Mouse (Mus musculus): ENCODE results near the gene Tenm4. TPM values are rescaled to one million over a fixed set of nuclear protein-coding genes. Genes with fewer than 3 reads are reported as not detected.

Gene Tenm4
- polyA plus RNA-seq, 1 experiment from 2014 or later = 28.1 TPM

GRCm38 (mm10) chr7:96209783-96210524, 38.9 kb downstream of the Tenm4 start:
- WGBS = under 1% methylated on average over 55 of the region's 75 CpGs
- H3K4me3 ChIP-seq (ENCODE audit: low read depth, low read length) = peak overlapping the region; percentile 61
- no peaks in the 10 kb centered on the region for H3K36me3 ChIP-seq (replicated peaks; ENCODE audit: control insufficient read depth, insufficient read depth, low read depth, low read length)
- H3K4me1 ChIP-seq (ENCODE audit: control insufficient read depth, insufficient read depth, low read length) = no peaks in the 10 kb centered on the region
- ATAC-seq (replicated peaks; ENCODE audit: insufficient number of reproducible peaks, low FRiP score, low TSS enrichment, low read depth) (peak; percentile 60), DNase-seq (ENCODE audit: low spot score) (peak; percentile 76)
- H3K9ac ChIP-seq (replicated peaks; ENCODE audit: low read length) = peak overlapping the region; percentile 87
- peak overlapping the region; percentile 62 for H3K27ac ChIP-seq (replicated peaks; ENCODE audit: low read depth, low read length)
- H3K9me3 ChIP-seq (replicated peaks; ENCODE audit: control insufficient read depth, low read length) = no peaks in the 10 kb centered on the region
- H3K27me3 ChIP-seq (ENCODE audit: control insufficient read depth, insufficient read depth, low read length) = no peaks in the 10 kb centered on the region
- peak overlapping the region; percentile 91 for H3K4me2 ChIP-seq (ENCODE audit: low read depth, low read length)

- Histone ChIP-seq H3K9me3 (replicated peaks; ENCODE audit: control insufficient read depth, low read length) (no peaks in the 10 kb centered on the region), H3K36me3 (replicated peaks; ENCODE audit: control insufficient read depth, insufficient read depth, low read depth, low read length) (no peaks in the 10 kb centered on the region), H3K9ac (replicated peaks; ENCODE audit: low read length) (peak overlapping the region; percentile 87), H3K4me3 (ENCODE audit: low read depth, low read length) (peak overlapping the region; percentile 61), H3K4me1 (ENCODE audit: control insufficient read depth, insufficient read depth, low read length) (no peaks in the 10 kb centered on the region), H3K4me2 (ENCODE audit: low read depth, low read length) (peak overlapping the region; percentile 91), H3K27me3 (ENCODE audit: control insufficient read depth, insufficient read depth, low read length) (no peaks in the 10 kb centered on the region), H3K27ac (replicated peaks; ENCODE audit: low read depth, low read length) (peak overlapping the region; percentile 62)
- WGBS = under 1% methylated on average over 62 of the region's 62 CpGs
- peak; percentile 80 for DNase-seq (ENCODE audit: low spot score)
- peak; percentile 50 for ATAC-seq (replicated peaks; ENCODE audit: insufficient number of reproducible peaks, low FRiP score, low TSS enrichment, low read depth)
Measured at GRCm38 (mm10) chr7:96210525-96211369, 39.7 kb downstream of the Tenm4 start.

- Histone ChIP-seq H3K27me3 (ENCODE audit: control insufficient read depth, insufficient read depth, low read length) (no peaks in the 10 kb centered on the region), H3K36me3 (replicated peaks; ENCODE audit: control insufficient read depth, insufficient read depth, low read depth, low read length) (no peaks in the 10 kb centered on the region), H3K9me3 (replicated peaks; ENCODE audit: control insufficient read depth, low read length) (no peaks in the 10 kb centered on the region), H3K27ac (replicated peaks; ENCODE audit: low read depth, low read length) (no peak overlapping the region), H3K4me2 (ENCODE audit: low read depth, low read length) (peak overlapping the region; percentile 91), H3K4me1 (ENCODE audit: control insufficient read depth, insufficient read depth, low read length) (no peaks in the 10 kb centered on the region), H3K9ac (replicated peaks; ENCODE audit: low read length) (peak overlapping the region; percentile 87), H3K4me3 (ENCODE audit: low read depth, low read length) (peak overlapping the region; percentile 61)
- under 1% methylated on average over 17 of the region's 17 CpGs for WGBS
- DNase-seq (ENCODE audit: low spot score) = no peak
- no peak for ATAC-seq (replicated peaks; ENCODE audit: insufficient number of reproducible peaks, low FRiP score, low TSS enrichment, low read depth)
Measured at GRCm38 (mm10) chr7:96211618-96212021, 40.6 kb downstream of the Tenm4 start.

GRCm38 (mm10) chr7:96212224-96212591, 41.2 kb downstream of the Tenm4 start:
- ATAC-seq (replicated peaks; ENCODE audit: insufficient number of reproducible peaks, low FRiP score, low TSS enrichment, low read depth) = no peak
- Histone ChIP-seq H3K9me3 (replicated peaks; ENCODE audit: control insufficient read depth, low read length) (no peaks in the 10 kb centered on the region), H3K27ac (replicated peaks; ENCODE audit: low read depth, low read length) (peak overlapping the region; percentile 87; the same call in 1 of the 2 replicates), H3K4me3 (ENCODE audit: low read depth, low read length) (peak overlapping the region; percentile 61), H3K27me3 (ENCODE audit: control insufficient read depth, insufficient read depth, low read length) (no peaks in the 10 kb centered on the region), H3K4me2 (ENCODE audit: low read depth, low read length) (peak overlapping the region; percentile 91), H3K4me1 (ENCODE audit: control insufficient read depth, insufficient read depth, low read length) (no peaks in the 10 kb centered on the region), H3K36me3 (replicated peaks; ENCODE audit: control insufficient read depth, insufficient read depth, low read depth, low read length) (no peaks in the 10 kb centered on the region), H3K9ac (replicated peaks; ENCODE audit: low read length) (peak overlapping the region; percentile 87)
- no peak for DNase-seq (ENCODE audit: low spot score)
- WGBS = under 1% methylated on average over 9 of the region's 9 CpGs

DNA sequence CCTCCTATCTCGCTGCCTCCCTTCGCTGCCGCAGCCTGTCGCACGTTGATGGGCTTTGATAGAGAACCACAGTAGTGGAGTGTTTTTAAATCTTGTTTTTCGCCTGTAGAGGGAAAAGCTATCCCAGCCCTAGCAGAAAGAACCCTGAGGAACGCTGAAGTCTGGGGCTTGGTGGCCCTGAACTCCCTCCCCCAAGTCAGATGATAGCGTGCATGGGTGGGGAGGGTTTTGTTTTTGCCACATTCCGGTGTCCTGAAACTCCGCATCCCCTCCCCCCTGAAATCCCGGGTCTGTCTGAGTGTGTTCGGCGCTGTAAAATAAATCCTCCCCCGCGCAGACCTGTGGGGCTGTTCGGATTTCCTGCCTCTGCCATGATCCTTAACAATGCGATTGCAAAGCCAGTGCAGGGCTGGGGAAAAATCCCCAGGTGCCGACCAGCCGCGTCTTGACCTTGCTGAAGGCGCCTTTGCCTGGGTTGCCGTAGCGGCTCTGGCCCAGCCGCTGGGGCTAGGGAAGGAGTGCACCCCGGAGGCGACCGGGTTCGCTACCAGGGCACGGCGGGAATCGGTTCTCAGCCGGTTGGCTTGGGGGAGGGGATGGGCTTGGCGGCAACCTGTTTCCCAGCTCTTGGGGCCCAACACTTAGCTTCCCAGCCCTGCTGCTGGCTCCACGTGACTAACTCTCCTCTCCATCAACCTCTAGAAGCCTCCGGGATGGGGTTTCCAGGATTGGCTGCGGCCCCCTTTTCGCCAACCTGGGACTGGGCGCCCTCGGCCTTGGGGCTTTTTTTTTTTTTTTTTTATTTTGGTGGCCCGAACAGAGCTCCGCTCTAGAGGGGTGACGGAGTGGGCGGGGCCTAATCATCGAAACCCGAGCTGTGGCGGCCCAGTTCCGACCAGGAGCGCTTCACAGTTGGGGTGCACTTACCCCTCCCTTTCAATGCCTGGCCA, 41.8 kb downstream of the Tenm4 start:
- ATAC-seq (replicated peaks; ENCODE audit: insufficient number of reproducible peaks, low FRiP score, low TSS enrichment, low read depth) = peak; percentile 45
- no peaks in the 10 kb centered on the region for H3K4me1 ChIP-seq (ENCODE audit: control insufficient read depth, insufficient read depth, low read length)
- peak overlapping the region; percentile 87 for H3K9ac ChIP-seq (replicated peaks; ENCODE audit: low read length)
- WGBS = 0% methylated on average over 48 of the region's 48 CpGs
- no peaks in the 10 kb centered on the region for H3K36me3 ChIP-seq (replicated peaks; ENCODE audit: control insufficient read depth, insufficient read depth, low read depth, low read length)
- DNase-seq (ENCODE audit: low spot score) = peak; percentile 79
- H3K27me3 ChIP-seq (ENCODE audit: control insufficient read depth, insufficient read depth, low read length) = no peaks in the 10 kb centered on the region
- H3K9me3 ChIP-seq (replicated peaks; ENCODE audit: control insufficient read depth, low read length) = no peaks in the 10 kb centered on the region
- peak overlapping the region; percentile 87 for H3K27ac ChIP-seq (replicated peaks; ENCODE audit: low read depth, low read length)
- peak overlapping the region; percentile 61 for H3K4me3 ChIP-seq (ENCODE audit: low read depth, low read length)
- H3K4me2 ChIP-seq (ENCODE audit: low read depth, low read length) = peak overlapping the region; percentile 91

DNA sequence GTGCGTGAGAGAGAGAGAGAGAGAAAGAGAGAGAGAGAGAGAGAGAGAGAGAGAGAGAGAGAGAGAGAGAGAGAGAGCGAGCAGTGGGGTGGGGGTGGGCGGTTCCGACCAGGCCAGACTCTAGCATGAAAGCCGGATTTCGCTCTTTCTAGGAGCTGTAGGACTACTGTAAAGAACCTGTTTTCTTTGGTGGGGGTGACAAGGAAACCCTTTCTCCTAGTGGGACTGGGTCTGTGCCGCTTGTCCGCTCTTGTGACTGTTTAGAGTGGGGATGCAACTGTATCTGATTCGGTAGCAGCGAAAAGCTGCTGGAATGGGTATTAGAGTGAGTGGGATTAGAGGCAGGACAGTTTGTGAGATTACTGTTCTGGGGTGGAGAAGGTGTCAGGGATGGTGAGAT, 42.7 kb downstream of the Tenm4 start:
- Histone ChIP-seq H3K4me1 (ENCODE audit: control insufficient read depth, insufficient read depth, low read length) (no peaks in the 10 kb centered on the region), H3K9me3 (replicated peaks; ENCODE audit: control insufficient read depth, low read length) (no peaks in the 10 kb centered on the region), H3K9ac (replicated peaks; ENCODE audit: low read length) (peak overlapping the region; percentile 59), H3K36me3 (replicated peaks; ENCODE audit: control insufficient read depth, insufficient read depth, low read depth, low read length) (no peaks in the 10 kb centered on the region), H3K4me3 (ENCODE audit: low read depth, low read length) (peak overlapping the region; percentile 61), H3K27me3 (ENCODE audit: control insufficient read depth, insufficient read depth, low read length) (no peaks in the 10 kb centered on the region), H3K4me2 (ENCODE audit: low read depth, low read length) (peak overlapping the region; percentile 91), H3K27ac (replicated peaks; ENCODE audit: low read depth, low read length) (peak overlapping the region; percentile 87; the same call in 1 of the 2 replicates)
- 4% methylated on average over 9 of the region's 10 CpGs for WGBS
- ATAC-seq (replicated peaks; ENCODE audit: insufficient number of reproducible peaks, low FRiP score, low TSS enrichment, low read depth) (no peak), DNase-seq (ENCODE audit: low spot score) (no peak)

- Histone ChIP-seq H3K36me3 (replicated peaks; ENCODE audit: control insufficient read depth, insufficient read depth, low read depth, low read length) (no peaks in the 10 kb centered on the region), H3K4me1 (ENCODE audit: control insufficient read depth, insufficient read depth, low read length) (no peaks in the 10 kb centered on the region), H3K27me3 (ENCODE audit: control insufficient read depth, insufficient read depth, low read length) (no peaks in the 10 kb centered on the region), H3K9ac (replicated peaks; ENCODE audit: low read length) (no peak overlapping the region), H3K27ac (replicated peaks; ENCODE audit: low read depth, low read length) (no peak overlapping the region), H3K9me3 (replicated peaks; ENCODE audit: control insufficient read depth, low read length) (no peaks in the 10 kb centered on the region), H3K4me2 (ENCODE audit: low read depth, low read length) (no peak overlapping the region), H3K4me3 (ENCODE audit: low read depth, low read length) (no peak overlapping the region)
- no peak for ATAC-seq (replicated peaks; ENCODE audit: insufficient number of reproducible peaks, low FRiP score, low TSS enrichment, low read depth)
- no peak for DNase-seq (ENCODE audit: low spot score)
- WGBS = 64% methylated on average over 2 of the region's 2 CpGs
Measured at GRCm38 (mm10) chr7:96214876-96215275, 43.8 kb downstream of the Tenm4 start.

Measured in embryonic facial prominence, embryonic 11.5 days (tissue).